Mouse (Mus musculus): ENCODE measurements around the gene Enpp6.

GRCm38 (mm10) chr8:47145258-47145657 lies 158.6 kb downstream of the Enpp6 start:
- TF ChIP-seq CTCF (conservative IDR thresholded peaks at IDR 0.05; ENCODE audit: low read length): no peak
- TF ChIP-seq NANOG (IDR thresholded peaks at IDR 0.05; ENCODE audit: borderline replicate concordance, low read length): no peak
- no peak for TF ChIP-seq POU5F1 (IDR thresholded peaks at IDR 0.05; ENCODE audit: borderline replicate concordance, low read length)
